Mouse (Mus musculus): ENCODE measurements around the gene Dnali1. TPM values are rescaled to one million over a fixed set of nuclear protein-coding genes. Genes with fewer than 3 reads are reported as not detected.

The Dnali1 gene
- polyA plus RNA-seq, 1 experiment from 2014 or later: 1.2 TPM

DNA sequence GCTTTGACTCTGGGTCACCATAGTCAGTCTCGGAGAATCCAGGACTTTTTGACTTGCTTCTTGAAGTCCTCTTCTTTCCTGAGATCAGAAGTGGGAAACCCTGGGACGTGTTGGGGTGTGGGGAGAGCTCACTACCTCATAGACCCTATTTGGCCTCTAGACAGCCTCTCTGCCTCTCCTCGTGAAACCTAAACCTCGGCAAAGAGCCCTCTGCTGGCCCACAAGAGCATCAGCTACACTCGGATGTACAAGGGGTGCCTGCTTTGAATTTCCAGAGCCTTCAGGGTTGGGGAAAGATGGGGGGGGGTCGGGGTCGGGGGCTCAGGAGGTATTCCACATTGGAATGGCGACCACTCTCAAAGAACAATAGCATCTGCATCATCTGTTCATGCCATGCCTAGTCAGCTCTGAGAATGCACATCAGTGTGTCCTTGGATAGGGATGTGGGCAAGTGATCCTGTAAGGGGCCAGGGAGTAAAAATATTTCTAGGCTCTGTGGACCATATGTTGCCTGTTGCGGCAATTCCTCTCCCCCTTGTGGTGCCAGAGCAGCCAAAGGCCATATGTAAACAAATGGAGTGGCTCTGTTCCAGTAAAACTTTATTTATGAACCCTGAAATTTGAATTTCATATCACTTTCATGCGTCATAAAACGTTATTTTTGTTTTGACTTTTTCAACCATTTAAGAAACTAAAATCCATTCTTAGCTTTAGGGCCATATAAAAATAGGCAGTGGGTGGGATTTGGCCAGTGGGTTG, 44.5 kb downstream of the Dnali1 start:
- no peaks in the 10 kb centered on the region for H3K4me1 ChIP-seq
- H3K9me3 ChIP-seq: no peaks in the 10 kb centered on the region
- H3K27ac ChIP-seq (replicated peaks): no peak overlapping the region
- no peak overlapping the region for H3K4me2 ChIP-seq (replicated peaks)
- H3K9ac ChIP-seq (replicated peaks): no peak overlapping the region
- no peak overlapping the region for H3K4me3 ChIP-seq
- 33% methylated on average over 11 of the region's 11 CpGs for WGBS
- ATAC-seq (replicated peaks): no peak
- no peaks in the 10 kb centered on the region for H3K27me3 ChIP-seq
- no peaks in the 10 kb centered on the region for H3K36me3 ChIP-seq

DNA sequence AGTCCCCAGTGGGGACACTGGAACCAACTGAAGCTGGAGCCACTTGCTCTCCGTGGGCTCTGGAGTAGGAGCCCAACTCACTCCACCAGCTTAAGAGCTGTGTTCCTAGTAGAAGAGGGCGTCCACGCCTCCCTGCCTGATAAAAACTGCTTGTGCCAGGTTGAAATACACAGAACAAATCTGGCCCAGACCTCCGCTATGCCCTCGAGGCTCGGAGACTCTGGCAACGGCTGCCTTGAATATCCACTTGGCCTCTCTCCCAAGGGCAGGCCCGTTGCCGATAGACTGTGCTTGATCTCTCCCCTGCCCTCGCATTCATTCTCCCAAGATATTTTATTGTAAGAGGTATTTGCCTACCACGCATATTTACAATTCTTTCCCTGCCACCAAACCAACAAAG, 48.1 kb downstream of the Dnali1 start:
- H3K27ac ChIP-seq (replicated peaks): no peak overlapping the region
- no peak overlapping the region for H3K4me2 ChIP-seq (replicated peaks)
- no peaks in the 10 kb centered on the region for H3K36me3 ChIP-seq
- WGBS: 77% methylated on average over 11 of the region's 11 CpGs
- H3K27me3 ChIP-seq: no peaks in the 10 kb centered on the region
- ATAC-seq (replicated peaks): no peak
- no peaks in the 10 kb centered on the region for H3K9me3 ChIP-seq
- no peak overlapping the region for H3K4me3 ChIP-seq
- H3K4me1 ChIP-seq: no peaks in the 10 kb centered on the region
- H3K9ac ChIP-seq (replicated peaks): no peak overlapping the region

DNA sequence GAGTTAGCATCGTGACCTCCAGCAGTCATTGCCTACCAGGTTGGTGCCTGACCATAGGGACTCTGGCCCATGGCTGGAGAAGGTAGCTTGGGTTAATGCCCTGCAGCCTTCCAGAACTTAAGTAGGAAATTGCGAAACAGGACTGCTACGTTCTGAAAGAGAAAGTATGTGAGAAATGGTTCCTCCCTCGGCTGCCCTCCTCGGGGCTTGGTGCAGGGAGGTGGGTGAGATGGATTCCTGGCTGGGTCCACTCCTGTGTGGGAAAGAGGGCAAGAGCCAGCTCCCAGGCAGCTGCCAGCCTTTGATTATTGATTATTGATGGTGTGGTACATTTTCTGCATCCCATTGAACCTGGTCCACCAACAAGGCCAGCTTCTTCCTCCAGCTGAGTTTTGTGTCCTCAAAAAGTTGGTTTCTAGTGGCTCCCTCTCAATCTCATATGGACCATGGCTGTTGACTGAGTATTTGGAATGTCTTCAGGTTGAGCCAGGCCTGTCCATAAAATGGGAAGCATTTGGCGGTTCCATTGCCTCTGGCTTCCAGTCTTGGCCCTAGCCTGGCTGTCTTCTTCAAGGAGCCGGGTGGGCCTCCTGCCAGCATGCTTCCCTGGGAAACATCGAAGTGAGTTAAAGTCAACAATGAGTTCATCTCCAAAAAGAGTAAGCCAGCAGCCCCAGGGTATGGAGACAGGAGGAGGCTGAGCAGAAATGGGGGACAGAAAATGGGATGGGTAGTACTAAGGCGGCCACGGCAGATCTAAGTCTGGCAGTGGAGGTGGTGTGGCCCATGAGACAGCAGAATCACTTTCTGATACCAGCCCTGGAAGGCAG, 49.5 kb downstream of the Dnali1 start, which contains the start of gene Gnl2:
Gene Gnl2, plus strand, starts transcription at position 780 of the 830 bp plus-strand sequence.
- Histone ChIP-seq H3K4me1 (no peaks in the 10 kb centered on the region), H3K9me3 (no peaks in the 10 kb centered on the region), H3K27ac (replicated peaks) (no peak within 1 kb of the TSS), H3K9ac (replicated peaks) (no peak within 1 kb of the TSS), H3K4me3 (no peak within 1 kb of the TSS), H3K27me3 (no peaks in the 10 kb centered on the region), H3K4me2 (replicated peaks) (no peak within 1 kb of the TSS), H3K36me3 (no peaks in the 10 kb centered on the region)
- 89% methylated on average over 10 of the region's 10 CpGs for WGBS
- no peak for ATAC-seq (replicated peaks)

DNA sequence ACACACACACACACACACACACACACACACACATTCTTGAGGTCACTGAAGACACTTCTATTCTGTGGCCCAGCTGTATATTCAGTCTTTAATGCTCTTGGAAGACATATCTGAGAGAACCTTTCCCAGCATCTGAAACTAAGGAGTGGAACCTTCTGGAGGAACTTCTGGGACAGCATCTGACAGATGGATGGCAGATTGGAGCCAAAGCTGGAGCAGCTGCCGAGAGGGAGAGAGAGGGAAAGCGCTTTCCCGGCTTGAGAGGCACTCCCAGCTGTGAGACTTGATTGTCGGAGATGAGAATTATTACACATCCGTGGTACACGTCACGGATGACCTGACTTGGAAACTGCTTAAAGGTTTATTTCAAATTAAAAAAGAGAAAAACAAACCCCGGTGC, 56.8 kb downstream of the Dnali1 start:
- 74% methylated on average over 8 of the region's 8 CpGs for WGBS
- Histone ChIP-seq H3K9ac (replicated peaks) (no peak overlapping the region), H3K9me3 (no peaks in the 10 kb centered on the region), H3K36me3 (no peaks in the 10 kb centered on the region), H3K27ac (replicated peaks) (no peak overlapping the region), H3K4me1 (no peaks in the 10 kb centered on the region), H3K4me2 (replicated peaks) (no peak overlapping the region), H3K27me3 (no peaks in the 10 kb centered on the region), H3K4me3 (no peak overlapping the region)
- no peak for ATAC-seq (replicated peaks)

DNA sequence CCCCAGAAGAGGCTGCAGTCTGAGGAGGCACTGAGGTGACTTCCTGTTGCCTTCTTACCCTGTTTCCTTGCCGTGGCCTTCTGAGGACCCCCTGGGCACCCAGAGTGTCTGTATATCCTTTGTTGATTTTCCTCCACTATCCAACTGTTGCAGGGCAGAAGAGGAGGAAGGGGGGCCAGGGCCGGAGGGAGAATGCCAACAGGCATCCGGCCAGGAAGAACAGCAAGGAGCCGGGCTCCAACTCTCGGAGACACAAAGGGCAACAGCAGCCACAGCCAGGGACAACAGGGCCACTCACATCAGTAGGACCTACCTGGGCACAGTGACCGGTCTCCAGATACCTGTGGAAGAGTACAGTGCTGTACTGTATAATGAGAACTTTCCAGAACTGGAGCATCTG, 57.3 kb downstream of the Dnali1 start:
- no peak for ATAC-seq (replicated peaks)
- no peaks in the 10 kb centered on the region for H3K36me3 ChIP-seq
- H3K9me3 ChIP-seq: no peaks in the 10 kb centered on the region
- 71% methylated on average over 6 of the region's 6 CpGs for WGBS
- no peak overlapping the region for H3K4me2 ChIP-seq (replicated peaks)
- H3K27ac ChIP-seq (replicated peaks): no peak overlapping the region
- H3K4me1 ChIP-seq: no peaks in the 10 kb centered on the region
- no peak overlapping the region for H3K4me3 ChIP-seq
- no peak overlapping the region for H3K9ac ChIP-seq (replicated peaks)
- no peaks in the 10 kb centered on the region for H3K27me3 ChIP-seq

DNA sequence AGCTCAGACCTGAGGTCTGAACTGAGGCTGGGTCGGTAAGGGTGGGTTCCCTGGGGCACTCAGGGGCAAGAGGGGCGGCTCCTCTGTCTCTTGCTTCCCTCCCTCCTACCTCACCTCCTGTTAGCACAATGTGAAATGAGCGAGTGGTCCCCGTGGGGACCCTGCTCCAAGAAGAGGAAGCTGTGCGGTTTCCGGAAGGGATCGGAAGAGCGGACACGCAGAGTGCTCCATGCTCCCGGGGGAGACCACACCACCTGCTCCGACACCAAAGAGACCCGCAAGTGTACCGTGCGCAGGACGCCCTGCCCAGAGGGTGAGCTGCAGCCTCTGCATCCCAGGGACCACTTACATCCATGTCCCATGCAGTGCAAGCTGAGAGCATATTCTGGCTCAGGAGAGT, 58.0 kb downstream of the Dnali1 start:
- WGBS: 64% methylated on average over 15 of the region's 15 CpGs
- Histone ChIP-seq H3K36me3 (no peaks in the 10 kb centered on the region), H3K9ac (replicated peaks) (no peak overlapping the region), H3K4me3 (no peak overlapping the region), H3K4me1 (no peaks in the 10 kb centered on the region), H3K27ac (replicated peaks) (no peak overlapping the region), H3K4me2 (replicated peaks) (no peak overlapping the region), H3K9me3 (no peaks in the 10 kb centered on the region), H3K27me3 (no peaks in the 10 kb centered on the region)
- ATAC-seq (replicated peaks): no peak

Other genes starting within 250 kb of the Dnali1 start
- gene Yrdc, start 215.0 kb downstream of the Dnali1 start, polyA plus RNA-seq (2015; fragmentation: Nextera tagmentation; extraction: Ambion mirVana): 51.1 and 59.3 TPM in 2 replicates
- 81.3 and 86.1 TPM in 2 replicates for gene 1110065P20Rik, start 214.5 kb downstream of the Dnali1 start, polyA plus RNA-seq (2015; fragmentation: Nextera tagmentation; extraction: Ambion mirVana)
- 9.3 and 10.2 TPM in 2 replicates for gene Maneal, start 203.5 kb downstream of the Dnali1 start, polyA plus RNA-seq (2015; fragmentation: Nextera tagmentation; extraction: Ambion mirVana)
- 1.3 and 1.4 TPM in 2 replicates for gene Epha10, start 184.8 kb downstream of the Dnali1 start, polyA plus RNA-seq (2015; fragmentation: Nextera tagmentation; extraction: Ambion mirVana)
- gene 9930104L06Rik, start 128.7 kb downstream of the Dnali1 start, polyA plus RNA-seq (2015; fragmentation: Nextera tagmentation; extraction: Ambion mirVana): 16.2 and 20.0 TPM in 2 replicates
- gene Cdca8, start 126.4 kb downstream of the Dnali1 start, polyA plus RNA-seq (2015; fragmentation: Nextera tagmentation; extraction: Ambion mirVana): 81.4 and 87.0 TPM in 2 replicates
- 2.7 and 4.5 TPM in 2 replicates for gene Rspo1, start 79.3 kb downstream of the Dnali1 start, polyA plus RNA-seq (2015; fragmentation: Nextera tagmentation; extraction: Ambion mirVana)
- 93.6 and 95.8 TPM in 2 replicates for gene Gnl2, start 49.1 kb downstream of the Dnali1 start, polyA plus RNA-seq (2015; fragmentation: Nextera tagmentation; extraction: Ambion mirVana)
- 31.0 and 31.1 TPM in 2 replicates for gene Snip1, start 969 bp upstream of the Dnali1 start, polyA plus RNA-seq (2015; fragmentation: Nextera tagmentation; extraction: Ambion mirVana)
- 151 and 153 TPM in 2 replicates for gene Meaf6, start 19.4 kb upstream of the Dnali1 start, polyA plus RNA-seq (2015; fragmentation: Nextera tagmentation; extraction: Ambion mirVana)
- gene Zc3h12a, start 62.1 kb upstream of the Dnali1 start, polyA plus RNA-seq (2015; fragmentation: Nextera tagmentation; extraction: Ambion mirVana): 0.14 and 0.19 TPM in 2 replicates

All from forebrain, embryonic 15.5 days (tissue).